Mouse (Mus musculus) MEL (cell line): Measurements from ENCODE around the gene Tbxa2r.

ENCODE experiments used
- BHLHE40 ChIP-seq: IDR thresholded peaks from 2 replicates; pipeline ENCODE4 v1.6.1; 2012; ENCODE audit warnings: low read depth, mild to moderate bottlenecking, inconsistent platforms, low read length, improper control_type of control experiment, borderline replicate concordance
- CTCF ChIP-seq, 3 experiments: IDR thresholded peaks in 2 of 3; conservative IDR thresholded peaks in 1 of 3; 2 replicates each; pipeline ENCODE4 v1.5.1; 2011 to 2012; ENCODE audit warnings: low read length in 3 of 3, low read depth in 2 of 3, mild to moderate bottlenecking in 2 of 3, improper control_type of control experiment in 1 of 3, inconsistent platforms in 1 of 3, mixed read lengths in 1 of 3, moderate library complexity in 1 of 3; ENCODE audit not compliant: control insufficient read depth in 1 of 3, insufficient read depth in 1 of 3, poor library complexity in 1 of 3, severe bottlenecking in 1 of 3
- GABPA ChIP-seq: IDR thresholded peaks from 2 replicates; pipeline ENCODE4 v1.6.1; 2012; ENCODE audit warnings: low read depth, mild to moderate bottlenecking, inconsistent platforms, low read length, improper control_type of control experiment, moderate library complexity
- GATA1 ChIP-seq: IDR thresholded peaks from 2 replicates; pipeline ENCODE4 v1.6.1; 2011; ENCODE audit warnings: low read depth, low read length, improper control_type of control experiment
- MYC ChIP-seq: IDR thresholded peaks from 2 replicates; pipeline ENCODE4 v1.6.1; 2011; ENCODE audit warnings: low read depth, mild to moderate bottlenecking, low read length, improper control_type of control experiment, moderate library complexity
- POLR2A ChIP-seq, 2 experiments: IDR thresholded peaks; 2 replicates each; pipeline ENCODE4 v1.6.1; 2011 to 2012; ENCODE audit warnings: low read length in 2 of 2, mild to moderate bottlenecking in 2 of 2, control low read depth in 1 of 2, improper control_type of control experiment in 1 of 2, low read depth in 1 of 2, moderate library complexity in 1 of 2; ENCODE audit not compliant: control insufficient read depth in 1 of 2, insufficient read depth in 1 of 2, poor library complexity in 1 of 2
- POLR2AphosphoS2 ChIP-seq: IDR thresholded peaks from 2 replicates; pipeline ENCODE4 v1.6.1; 2011; ENCODE audit warnings: low read length, improper control_type of control experiment
- TAL1 ChIP-seq: IDR thresholded peaks from 2 replicates; pipeline ENCODE4 v1.6.1; 2012; ENCODE audit warnings: mild to moderate bottlenecking, inconsistent platforms, low read length, moderate library complexity, mixed read lengths

- TF ChIP-seq POLR2AphosphoS2 (peak; percentile 85; the same call in 1 of the 2 replicates), CTCF (IDR thresholded peaks at IDR 0.05 in 2 of 3, conservative IDR thresholded peaks at IDR 0.05 in 1 of 3; ENCODE audit: control insufficient read depth in 1 of 3, insufficient read depth in 1 of 3, low read depth in 2 of 3, low read length in 3 of 3, poor library complexity in 1 of 3, severe bottlenecking in 1 of 3) (peak; percentile 64 to 96 (median 82)), POLR2A (IDR thresholded peaks at IDR 0.05; ENCODE audit: control insufficient read depth in 1 of 2, insufficient read depth in 1 of 2, low read depth in 1 of 2, low read length in 2 of 2, poor library complexity in 1 of 2) (peak; percentile 73 to 91), BHLHE40 (peak; percentile 100), GATA1 (no peak), TAL1 (no peak), MYC (peak; percentile 94), GABPA (no peak)
Observed at GRCm38 (mm10) chr10:81292554-81293333, 35.8 kb upstream of the Tbxa2r start, which contains the start of gene Pip5k1c.
